In genomic region chr9:71944801-71945200, GRCm38 (mm10) we compare ENCODE assay signal across 23 mouse cellular contexts.
DNase-seq lines count a peak whose midpoint lies in the region; ATAC-seq and TF ChIP-seq lines count a peak whose summit lies in the region.
"Had no signal": no experiment of that assay in that cellular context is flagged by ENCODE, and none has a peak within 500 bp of the region (broad histone marks: within the 10 kb centered on the region; RNA-seq: fewer than 3 reads in every experiment).

No protein-coding gene starts in this region.

- H3K4me2 ChIP-seq in liver, embryonic 11.5 days, result no peak overlapping the region
- H3K4me2 ChIP-seq in liver, embryonic 15.5 days, result no peak overlapping the region
- H3K4me2 ChIP-seq: embryonic facial prominence, embryonic 15.5 days; heart, embryonic 13.5 days; hindbrain, embryonic 15.5 days had no signal

- no peak for TF ChIP-seq RAD21 in MEL (IDR thresholded peaks at IDR 0.05; ENCODE audit: low read depth, low read length)

- no peak overlapping the region for H3K27ac ChIP-seq in MEL (ENCODE audit: control insufficient read depth, low read depth, low read length)
- no peak overlapping the region for H3K27ac ChIP-seq in liver, embryonic 11.5 days (ENCODE audit: low read depth, low read length)
- H3K27ac ChIP-seq in liver, embryonic 15.5 days (replicated peaks), result 0 out of 2 replicates have a peak overlapping the region, but pooled peaks have one; percentile 10
- H3K27ac ChIP-seq: embryonic facial prominence, embryonic 15.5 days; forebrain, embryonic 10.5 days; gastrocnemius, adult 2 months; heart, embryonic 13.5 days; hindbrain, embryonic 15.5 days had no signal

- DNase-seq in MEL (ENCODE audit: low read depth, low spot score), result peak; percentile 40
- no peak for DNase-seq in liver, embryonic 11.5 days (ENCODE audit: low spot score)
- no peak for DNase-seq in heart, adult 8-10 months (ENCODE audit: low spot score)
- DNase-seq in layer of hippocampus, adult 11-12 months (ENCODE audit: low spot score), result no peak
- no peak for DNase-seq in adrenal gland, adult 18-20 months (ENCODE audit: low spot score in 2 of 2)
- DNase-seq: adrenal gland, postnatal 14 days; B cell, adult 2 months; cerebellum, adult 8-10 months; cerebellum, postnatal 14 days; embryo, embryonic 11 days; gastrocnemius, adult 2 months; gastrocnemius, postnatal 25 days; heart, postnatal 36 days had no signal

- H3K36me3 ChIP-seq in MEL (ENCODE audit: control insufficient read depth in 1 of 2, insufficient read depth in 2 of 2, low read length in 2 of 2), result peaks cover 0 to 6% of the 10 kb centered on the region in 2 experiments; a peak in 3 of 4 replicates
- H3K36me3 ChIP-seq in liver, embryonic 11.5 days (ENCODE audit: control insufficient read depth, insufficient read depth, low read length), result peaks cover 2% of the 10 kb centered on the region; the same call in 1 of the 2 replicates
- 0 out of 2 replicates have a peak, but pooled peaks cover 4% of the 10 kb centered on the region for H3K36me3 ChIP-seq in liver, embryonic 15.5 days (replicated peaks)
- H3K36me3 ChIP-seq: embryonic facial prominence, embryonic 15.5 days; hindbrain, embryonic 15.5 days had no signal

- peaks cover 0 to 2% of the 10 kb centered on the region in 2 experiments; a peak in 2 of 4 replicates for H3K4me1 ChIP-seq in MEL (ENCODE audit: control insufficient read depth in 1 of 2, insufficient read depth in 2 of 2, low read length in 2 of 2)
- H3K4me1 ChIP-seq in liver, embryonic 11.5 days (replicated peaks; ENCODE audit: control insufficient read depth, insufficient read depth, low read length), result peaks cover 5% of the 10 kb centered on the region
- H3K4me1 ChIP-seq in liver, embryonic 15.5 days (replicated peaks), result peaks cover 8% of the 10 kb centered on the region
- H3K4me1 ChIP-seq: embryonic facial prominence, embryonic 15.5 days; heart, embryonic 13.5 days; hindbrain, embryonic 15.5 days had no signal

- H3K79me2 ChIP-seq in MEL (ENCODE audit: control insufficient read depth, insufficient read depth, low read length, poor library complexity), result no peaks in the 10 kb centered on the region

- no peak overlapping the region for H3K4me3 ChIP-seq in MEL (ENCODE audit: control insufficient read depth in 1 of 2, insufficient read depth in 1 of 2, low read depth in 2 of 2, low read length in 2 of 2)
- H3K4me3 ChIP-seq in liver, embryonic 11.5 days (ENCODE audit: low read depth, low read length), result no peak overlapping the region
- H3K4me3 ChIP-seq in liver, embryonic 15.5 days (replicated peaks), result no peak overlapping the region
- H3K4me3 ChIP-seq: embryonic facial prominence, embryonic 15.5 days; erythroblast, embryonic 14.5 days; forebrain, embryonic 10.5 days; gastrocnemius, adult 2 months; heart, embryonic 13.5 days; hindbrain, embryonic 15.5 days had no signal

- peak; percentile 77 for ATAC-seq in liver, embryonic 11.5 days (replicated peaks; ENCODE audit: low FRiP score)
- peak; percentile 63; the same call in 1 of the 2 replicates for ATAC-seq in liver, embryonic 15.5 days (ENCODE audit: insufficient read depth)
- peak; percentile 82 for ATAC-seq in megakaryocyte-erythroid progenitor cell, adult 5-6 weeks (replicated peaks; ENCODE audit: low FRiP score, low TSS enrichment, poor library complexity, severe bottlenecking)
- ATAC-seq: CD4-positive, CD25-positive, alpha-beta regulatory T cell, adult 4 months; forebrain, embryonic 14.5 days had no signal

- TF ChIP-seq EP300 in MEL (IDR thresholded peaks at IDR 0.05; ENCODE audit: low read depth in 1 of 2, low read length in 2 of 2), result 0 out of 4 replicates have a peak, but pooled peaks of 1 of the 2 experiments have one; percentile 35

- H3K9me3 ChIP-seq in MEL (replicated peaks; ENCODE audit: insufficient read depth, low read length), result no peaks in the 10 kb centered on the region
- no peaks in the 10 kb centered on the region for H3K9me3 ChIP-seq in liver, embryonic 11.5 days (ENCODE audit: control insufficient read depth, low read length)
- H3K9me3 ChIP-seq in liver, embryonic 15.5 days (replicated peaks), result no peaks in the 10 kb centered on the region
- H3K9me3 ChIP-seq: embryonic facial prominence, embryonic 15.5 days; forebrain, embryonic 10.5 days; G1E; heart, embryonic 13.5 days; hindbrain, embryonic 15.5 days had no signal

- no peak for TF ChIP-seq POLR2A in MEL (IDR thresholded peaks at IDR 0.05; ENCODE audit: control insufficient read depth in 1 of 2, insufficient read depth in 1 of 2, low read depth in 1 of 2, low read length in 2 of 2, poor library complexity in 1 of 2)

- no peak for TF ChIP-seq CTCF in MEL (IDR thresholded peaks at IDR 0.05 in 2 of 3, conservative IDR thresholded peaks at IDR 0.05 in 1 of 3; ENCODE audit: control insufficient read depth in 1 of 3, insufficient read depth in 1 of 3, low read depth in 2 of 3, low read length in 3 of 3, poor library complexity in 1 of 3, severe bottlenecking in 1 of 3)

- no peak overlapping the region for H3K9ac ChIP-seq in MEL (ENCODE audit: control insufficient read depth, low read depth, low read length, poor library complexity, severe bottlenecking)
- no peak overlapping the region for H3K9ac ChIP-seq in liver, embryonic 11.5 days (ENCODE audit: low read depth, low read length)
- H3K9ac ChIP-seq in liver, embryonic 15.5 days, result no peak overlapping the region
- H3K9ac ChIP-seq: embryonic facial prominence, embryonic 15.5 days; heart, embryonic 13.5 days; hindbrain, embryonic 15.5 days had no signal

- H3K27me3 ChIP-seq in MEL (ENCODE audit: control insufficient read depth in 1 of 2, insufficient read depth in 2 of 2, low read length in 2 of 2), result no peaks in the 10 kb centered on the region
- H3K27me3 ChIP-seq in liver, embryonic 11.5 days (replicated peaks; ENCODE audit: control insufficient read depth, insufficient read depth, low read length), result no peaks in the 10 kb centered on the region
- H3K27me3 ChIP-seq in liver, embryonic 15.5 days, result no peaks in the 10 kb centered on the region
- H3K27me3 ChIP-seq: embryonic facial prominence, embryonic 15.5 days; heart, embryonic 13.5 days; hindbrain, embryonic 15.5 days had no signal

- 62% methylated on average over 4 of the region's 4 CpGs for WGBS in liver, embryonic 11.5 days
- 27% methylated on average over 4 of the region's 4 CpGs for WGBS in liver, embryonic 15.5 days (ENCODE audit: insufficient replicate concordance)

TF ChIP-seq in MEL, 35 proteins besides CTCF, POLR2A, EP300 and RAD21:
- no peak for TF ChIP-seq MYB (IDR thresholded peaks at IDR 0.05; ENCODE audit: low read depth, low read length)
- TF ChIP-seq MEF2A (IDR thresholded peaks at IDR 0.05; ENCODE audit: extremely low read depth, insufficient replicate concordance, low read depth, low read length, poor library complexity, severe bottlenecking), result no peak
- TF ChIP-seq RCOR1 (IDR thresholded peaks at IDR 0.05; ENCODE audit: low read depth, low read length), result peak; percentile 50; the same call in 1 of the 2 replicates
- no peak for TF ChIP-seq GABPA (IDR thresholded peaks at IDR 0.05; ENCODE audit: low read depth, low read length)
- 0 out of 2 replicates have a peak, but pooled peaks have one; percentile 34 for TF ChIP-seq GATA1 (IDR thresholded peaks at IDR 0.05; ENCODE audit: low read depth, low read length)
- no peak for TF ChIP-seq ZKSCAN1 (IDR thresholded peaks at IDR 0.05; ENCODE audit: low read depth, low read length)
- TF ChIP-seq CHD2 (IDR thresholded peaks at IDR 0.05; ENCODE audit: low read length), result no peak
- TF ChIP-seq TCF12 (IDR thresholded peaks at IDR 0.05; ENCODE audit: low read depth, low read length), result peak; percentile 33; the same call in 1 of the 2 replicates
- no peak for TF ChIP-seq POLR2AphosphoS5 (IDR thresholded peaks at IDR 0.05; ENCODE audit: borderline replicate concordance, low read depth, low read length)
- no peak for TF ChIP-seq HCFC1 (IDR thresholded peaks at IDR 0.05; ENCODE audit: low read depth, low read length)
- no peak for TF ChIP-seq TBP (IDR thresholded peaks at IDR 0.05; ENCODE audit: low read depth, low read length)
- no peak for TF ChIP-seq NELFE (IDR thresholded peaks at IDR 0.05; ENCODE audit: low read depth, low read length)
- no peak for TF ChIP-seq BHLHE40 (IDR thresholded peaks at IDR 0.05; ENCODE audit: borderline replicate concordance, low read depth, low read length)
